Mouse (Mus musculus) heart, postnatal 0 days (tissue): Measurements from ENCODE around the gene Pafah1b1.

Experiments
- CTCF ChIP-seq: IDR thresholded peaks from 2 replicates; pipeline ENCODE4 v1.5.1; 2016; ENCODE audit warnings: antibody characterized with exemption, control low read depth, low read depth
- EP300 ChIP-seq: IDR thresholded peaks from 2 replicates; pipeline ENCODE4 v1.6.1; 2016; ENCODE audit warnings: antibody characterized with exemption, low read depth

DNA sequence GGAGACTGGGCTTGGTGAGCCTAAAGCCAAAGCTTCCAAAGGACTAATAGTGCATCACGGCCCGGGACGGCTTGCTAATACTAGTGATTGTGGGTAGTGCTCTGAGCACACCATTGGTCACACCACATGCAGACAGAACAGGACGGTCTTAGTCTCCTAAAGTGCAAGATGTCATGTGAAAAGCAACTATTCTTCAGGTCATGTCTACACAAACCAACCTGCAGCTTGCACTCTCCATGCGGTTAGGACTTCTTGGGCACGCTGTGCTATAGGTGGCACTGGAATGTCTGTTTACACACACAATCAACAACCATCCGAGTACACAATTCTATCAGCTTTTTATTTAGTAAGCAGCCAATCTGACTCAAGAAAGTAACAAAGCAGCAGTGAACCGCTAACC, 49.8 kb downstream of the Pafah1b1 start:
- TF ChIP-seq CTCF: no peak
- no peak for TF ChIP-seq EP300
